Mouse (Mus musculus) neural tube, embryonic 11.5 days (tissue): Measurements from ENCODE around the gene Peli1. TPM values are rescaled to one million over a fixed set of nuclear protein-coding genes. Genes with fewer than 3 reads are reported as not detected.

Experiments
- ATAC-seq: fragments of 200-750 bp; cut with Nextera tagmentation; 2 replicates; pipeline ENCODE4 v1.8.0; 2017; ENCODE audit warnings: moderate number of reproducible peaks, mild to moderate bottlenecking, moderate TSS enrichment, moderate library complexity; ENCODE audit not compliant: insufficient read depth, low FRiP score, low TSS enrichment
- DNase-seq: peaks from one replicate; pipeline ENCODE4 v3.0.0-alpha.2; 2015; ENCODE audit warnings: low spot score
- H3K27ac ChIP-seq: fragments of 300-500 bp; sonication (generic); 2 replicates; pipeline ENCODE4 v1.5.1; 2014; ENCODE audit warnings: low read depth, mild to moderate bottlenecking, low read length
- H3K27me3 ChIP-seq: fragments of 300-500 bp; sonication (generic); 2 replicates; pipeline ENCODE4 v1.6.1; 2014; ENCODE audit warnings: mild to moderate bottlenecking, low read length, mixed read lengths; ENCODE audit not compliant: control insufficient read depth, insufficient read depth
- H3K36me3 ChIP-seq: fragments of 300-500 bp; sonication (generic); 2 replicates; pipeline ENCODE4 v1.6.1; 2014; ENCODE audit warnings: mild to moderate bottlenecking, low read length, moderate library complexity, mixed read lengths; ENCODE audit not compliant: control insufficient read depth, insufficient read depth
- H3K4me1 ChIP-seq: fragments of 300-500 bp; sonication (generic); 2 replicates; pipeline ENCODE4 v1.6.1; 2014; ENCODE audit warnings: low read length, mixed read lengths; ENCODE audit not compliant: control insufficient read depth, insufficient read depth
- H3K4me2 ChIP-seq: fragments of 300-500 bp; sonication (generic); 2 replicates; pipeline ENCODE4 v1.6.1; 2014; ENCODE audit warnings: low read depth, mild to moderate bottlenecking, moderate library complexity
- H3K4me3 ChIP-seq: fragments of 300-500 bp; sonication (generic); 2 replicates; pipeline ENCODE4 v1.5.1; 2014; ENCODE audit warnings: low read depth, low read length
- H3K9ac ChIP-seq: fragments of 300-500 bp; sonication (generic); 2 replicates; pipeline ENCODE4 v1.6.1; 2014; ENCODE audit warnings: mild to moderate bottlenecking, low read length
- H3K9me3 ChIP-seq: fragments of 300-500 bp; sonication (generic); 2 replicates; pipeline ENCODE4 v1.6.1; 2016; ENCODE audit warnings: low read length; ENCODE audit not compliant: control insufficient read depth
- WGBS: fragments of 180-500 bp; shearing (Covaris S2); extraction: QIAGEN DNeasy Blood & Tissue Kit; methylation state at CpG from one replicate; pipeline ENCODE4 v1.1.7; 2014; 5-methylcytosine and 5-hydroxymethylcytosine counted together
- polyA plus RNA-seq: library from polyadenylated mRNA; unstranded; fragments of >200 nt; fragmentation: Nextera tagmentation; extraction: Ambion mirVana; gene quantifications from 2 replicates; pipeline ENCODE4 v1.2.1, GENCODE M21; 2014

Gene Peli1
- polyA plus RNA-seq, 1 experiment from 2014 or later: 108 TPM

- WGBS: 90% methylated on average over 4 of the region's 4 CpGs
- DNase-seq (no peak), ATAC-seq (no peak)
- no peak overlapping the region for H3K27ac ChIP-seq
- no peaks in the 10 kb centered on the region for H3K9me3 ChIP-seq
- H3K4me3 ChIP-seq: no peak overlapping the region
- no peak overlapping the region for H3K9ac ChIP-seq
- H3K27me3 ChIP-seq: no peaks in the 10 kb centered on the region
- H3K4me1 ChIP-seq: no peaks in the 10 kb centered on the region
- no peak overlapping the region for H3K4me2 ChIP-seq
- no peaks in the 10 kb centered on the region for H3K36me3 ChIP-seq
These were observed 10.2 kb downstream of the Peli1 start for GRCm38 (mm10) chr11:21101286-21101685.

- Histone ChIP-seq H3K4me2 (no peak overlapping the region), H3K4me3 (no peak overlapping the region)
These were observed 11.3 kb downstream of the Peli1 start for GRCm38 (mm10) chr11:21102273-21103005.

GRCm38 (mm10) chr11:21103186-21103585 lies 12.1 kb downstream of the Peli1 start:
- WGBS: 87% methylated on average over 2 of the region's 2 CpGs
- ATAC-seq (no peak), DNase-seq (no peak)
- H3K9me3 ChIP-seq: no peaks in the 10 kb centered on the region
- no peak overlapping the region for H3K9ac ChIP-seq
- H3K4me3 ChIP-seq: no peak overlapping the region
- no peak overlapping the region for H3K27ac ChIP-seq
- H3K4me1 ChIP-seq: no peaks in the 10 kb centered on the region
- no peak overlapping the region for H3K4me2 ChIP-seq
- H3K27me3 ChIP-seq: no peaks in the 10 kb centered on the region
- no peaks in the 10 kb centered on the region for H3K36me3 ChIP-seq

More at GRCm38 (mm10) chr11:21102273-21103005, 11.3 kb downstream of the Peli1 start:
- WGBS: 92% methylated on average over 6 of the region's 6 CpGs
- Histone ChIP-seq H3K9ac (no peak overlapping the region), H3K27me3 (no peaks in the 10 kb centered on the region), H3K36me3 (no peaks in the 10 kb centered on the region), H3K27ac (no peak overlapping the region), H3K9me3 (no peaks in the 10 kb centered on the region), H3K4me1 (no peaks in the 10 kb centered on the region)
- DNase-seq (no peak), ATAC-seq (no peak)

- Histone ChIP-seq H3K4me3 (no peak overlapping the region), H3K27ac (no peak overlapping the region), H3K9me3 (no peaks in the 10 kb centered on the region), H3K36me3 (no peaks in the 10 kb centered on the region), H3K27me3 (no peaks in the 10 kb centered on the region), H3K9ac (no peak overlapping the region), H3K4me2 (no peak overlapping the region), H3K4me1 (no peaks in the 10 kb centered on the region)
- no peak for DNase-seq
- whole genome bisulfite sequencing: 88% methylated on average over 1 of the region's 1 CpGs
- ATAC-seq: no peak
These were observed 14.3 kb downstream of the Peli1 start for GRCm38 (mm10) chr11:21105393-21105792.

GRCm38 (mm10) chr11:21107120-21107519 lies 16.0 kb downstream of the Peli1 start:
- 98% methylated on average over 1 of the region's 1 CpGs for whole genome bisulfite sequencing
- no peaks in the 10 kb centered on the region for H3K36me3 ChIP-seq
- ATAC-seq (no peak), DNase-seq (no peak)
- H3K4me1 ChIP-seq: no peaks in the 10 kb centered on the region
- no peaks in the 10 kb centered on the region for H3K27me3 ChIP-seq
- no peak overlapping the region for H3K9ac ChIP-seq
- no peak overlapping the region for H3K27ac ChIP-seq
- H3K4me3 ChIP-seq: no peak overlapping the region
- no peaks in the 10 kb centered on the region for H3K9me3 ChIP-seq
- H3K4me2 ChIP-seq: no peak overlapping the region

DNA sequence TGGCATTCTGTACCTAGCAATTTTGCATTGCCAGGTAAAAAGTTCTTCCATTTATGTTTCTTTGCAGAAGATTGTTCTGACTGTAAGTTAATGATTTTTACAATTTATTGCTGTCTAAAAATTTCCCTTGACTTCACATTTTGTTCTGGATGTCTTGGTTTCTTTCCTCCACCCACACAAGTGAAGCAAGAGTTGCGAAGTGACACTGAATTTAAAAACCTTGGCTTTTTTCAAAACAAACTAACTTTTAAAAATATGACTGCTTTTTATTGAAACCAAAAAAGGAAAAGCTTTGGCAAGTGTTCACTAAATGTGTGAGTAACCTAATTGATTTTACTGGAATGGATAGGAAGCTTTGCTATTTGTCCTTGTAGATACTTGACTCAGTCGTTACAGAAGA lies 18.2 kb downstream of the Peli1 start:
- WGBS: 94% methylated on average over 2 of the region's 2 CpGs
- Histone ChIP-seq H3K4me3 (no peak overlapping the region), H3K4me1 (no peaks in the 10 kb centered on the region), H3K27me3 (no peaks in the 10 kb centered on the region), H3K9ac (no peak overlapping the region), H3K27ac (no peak overlapping the region), H3K4me2 (no peak overlapping the region), H3K36me3 (no peaks in the 10 kb centered on the region), H3K9me3 (no peaks in the 10 kb centered on the region)
- ATAC-seq: no peak
- DNase-seq: no peak

- no peaks in the 10 kb centered on the region for H3K36me3 ChIP-seq
- DNase-seq: no peak
- H3K27ac ChIP-seq: no peak overlapping the region
- no peak overlapping the region for H3K9ac ChIP-seq
- WGBS: 96% methylated on average over 2 of the region's 2 CpGs
- no peak overlapping the region for H3K4me2 ChIP-seq
- ATAC-seq: no peak
- no peaks in the 10 kb centered on the region for H3K4me1 ChIP-seq
- H3K4me3 ChIP-seq: no peak overlapping the region
- no peaks in the 10 kb centered on the region for H3K9me3 ChIP-seq
- no peaks in the 10 kb centered on the region for H3K27me3 ChIP-seq
These were observed 23.4 kb downstream of the Peli1 start for GRCm38 (mm10) chr11:21114516-21114915.

- Histone ChIP-seq H3K27ac (no peak overlapping the region), H3K4me3 (no peak overlapping the region), H3K27me3 (no peaks in the 10 kb centered on the region), H3K4me2 (no peak overlapping the region), H3K9me3 (no peaks in the 10 kb centered on the region), H3K36me3 (no peaks in the 10 kb centered on the region), H3K9ac (no peak overlapping the region), H3K4me1 (no peaks in the 10 kb centered on the region)
- ATAC-seq (no peak), DNase-seq (no peak)
These were observed 24.7 kb downstream of the Peli1 start for GRCm38 (mm10) chr11:21115804-21116203.

- Histone ChIP-seq H3K4me3 (no peak overlapping the region), H3K9me3 (no peaks in the 10 kb centered on the region), H3K9ac (no peak overlapping the region), H3K4me2 (no peak overlapping the region), H3K27me3 (no peaks in the 10 kb centered on the region), H3K27ac (no peak overlapping the region), H3K36me3 (no peaks in the 10 kb centered on the region), H3K4me1 (no peaks in the 10 kb centered on the region)
- WGBS: 78% methylated on average over 3 of the region's 3 CpGs
- ATAC-seq (no peak), DNase-seq (no peak)
These were observed 25.7 kb downstream of the Peli1 start for GRCm38 (mm10) chr11:21116623-21117295.
